Mouse (Mus musculus) c-Kit-positive CD71-negative TER-119-negative erythroid progenitor cells, embryonic 14.5 days (primary cell): ENCODE results near the gene Kcnh3.
"Not testable (repeated sequence)": the region's sequence is repeated elsewhere in the genome, so short reads cannot be mapped to it uniquely, and the experiment has no call there.

Source experiments
- DNase-seq: peaks from one replicate; pipeline ENCODE4 v3.0.0-alpha.2; 2013; ENCODE audit warnings: low read depth

The Kcnh3 gene

GRCm38 (mm10) chr15:99240129-99240528, 15.5 kb downstream of the Kcnh3 start:
- DNase-seq: no peak

DNA sequence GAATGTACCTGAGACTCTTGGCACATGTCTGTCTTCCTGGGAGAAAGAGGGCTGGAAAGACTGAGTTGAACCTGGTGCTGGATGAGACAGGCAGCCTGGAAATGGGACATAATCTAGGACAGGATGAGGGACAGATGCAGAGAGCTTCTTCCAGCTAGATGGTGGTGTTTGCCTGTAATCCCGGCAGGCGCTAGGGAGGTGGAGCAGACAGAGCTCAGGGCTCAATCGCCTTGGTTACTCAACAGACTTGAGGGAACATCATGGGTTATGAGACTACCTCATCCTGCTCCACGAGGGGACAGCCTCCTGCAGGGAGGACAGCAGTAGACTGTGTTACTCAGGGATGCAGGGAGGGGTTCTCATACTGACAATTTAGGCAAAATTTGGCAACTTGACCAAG, 16.6 kb downstream of the Kcnh3 start:
- DNase-seq: no peak

GRCm38 (mm10) chr15:99242045-99242444, 17.4 kb downstream of the Kcnh3 start:
- no peak for DNase-seq

GRCm38 (mm10) chr15:99246736-99247135, 22.1 kb downstream of the Kcnh3 start:
- not testable (repeated sequence) for DNase-seq

GRCm38 (mm10) chr15:99248972-99249371, 24.3 kb downstream of the Kcnh3 start:
- no peak for DNase-seq

- no peak for DNase-seq
These were observed 25.3 kb downstream of the Kcnh3 start for GRCm38 (mm10) chr15:99249938-99250337.

- DNase-seq: not testable (repeated sequence)
These were observed 26.4 kb downstream of the Kcnh3 start for GRCm38 (mm10) chr15:99251111-99251510.

GRCm38 (mm10) chr15:99251626-99252380, 27.1 kb downstream of the Kcnh3 start, which contains the start of gene Mcrs1:
TSS of gene Mcrs1 (minus strand) at chr15:99251961.
- peak; percentile 98 for DNase-seq

DNA sequence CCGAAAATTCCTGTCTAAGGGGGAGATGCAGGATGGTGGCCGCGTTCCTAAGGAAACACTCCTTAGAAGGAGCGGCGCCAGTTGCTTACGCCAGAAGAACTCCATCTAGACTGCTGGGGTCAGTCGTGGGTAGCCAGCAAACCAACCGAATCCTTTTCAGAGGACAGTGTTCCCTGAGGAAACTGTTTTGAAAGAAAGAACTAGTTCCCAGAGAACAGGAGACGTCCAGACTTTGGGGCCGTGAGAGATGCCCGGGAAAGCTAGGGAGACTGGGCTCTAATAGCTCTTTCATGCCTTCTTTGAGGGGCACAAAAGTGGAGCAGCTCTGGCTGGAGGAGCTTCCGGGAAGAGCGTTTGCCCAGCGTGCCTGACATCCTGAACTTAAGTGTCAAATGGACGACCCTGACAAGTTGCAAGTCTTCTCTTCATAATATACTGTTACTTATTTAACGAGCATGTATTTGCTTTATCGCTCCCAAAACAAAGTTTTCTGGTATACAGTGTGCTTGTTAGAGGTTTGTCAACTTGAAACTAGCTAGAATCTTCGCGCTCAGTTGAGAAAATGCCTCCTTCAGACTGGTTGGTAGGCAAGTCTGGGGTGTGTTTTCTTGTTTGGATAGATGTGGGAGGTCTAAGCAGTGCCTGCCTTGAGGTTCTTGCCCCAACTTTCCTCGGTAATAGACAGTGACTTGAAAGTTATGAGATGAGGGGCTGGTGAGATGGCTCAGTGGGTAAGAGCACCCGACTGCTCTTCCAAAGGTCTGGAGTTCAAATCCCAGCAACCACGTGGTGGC, 27.9 kb downstream of the Kcnh3 start:
- DNase-seq: peak; percentile 9

GRCm38 (mm10) chr15:99253175-99253479, 28.5 kb downstream of the Kcnh3 start:
- not testable (repeated sequence) for DNase-seq

DNA sequence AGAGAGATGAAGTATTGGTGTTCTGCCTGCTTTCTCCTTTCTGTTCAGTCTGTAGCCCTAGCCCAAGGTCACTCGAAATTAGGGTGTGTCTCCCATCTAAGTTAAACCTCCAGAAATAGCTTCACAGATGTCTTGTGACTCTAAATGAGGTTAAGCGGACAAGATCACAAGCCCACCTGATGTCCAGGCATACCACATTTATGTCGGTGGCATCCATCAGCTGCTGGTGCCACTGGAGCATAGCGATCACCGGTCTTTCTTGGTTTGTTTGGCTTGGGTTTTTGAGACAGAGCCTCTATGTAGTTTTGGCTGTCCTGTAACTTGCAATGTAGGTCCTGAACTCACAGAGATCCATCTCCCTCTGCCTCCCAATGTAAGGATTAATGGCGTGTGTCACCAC, 29.1 kb downstream of the Kcnh3 start:
- no peak for DNase-seq

GRCm38 (mm10) chr15:99254477-99255005, 29.9 kb downstream of the Kcnh3 start:
- DNase-seq: no peak

DNA sequence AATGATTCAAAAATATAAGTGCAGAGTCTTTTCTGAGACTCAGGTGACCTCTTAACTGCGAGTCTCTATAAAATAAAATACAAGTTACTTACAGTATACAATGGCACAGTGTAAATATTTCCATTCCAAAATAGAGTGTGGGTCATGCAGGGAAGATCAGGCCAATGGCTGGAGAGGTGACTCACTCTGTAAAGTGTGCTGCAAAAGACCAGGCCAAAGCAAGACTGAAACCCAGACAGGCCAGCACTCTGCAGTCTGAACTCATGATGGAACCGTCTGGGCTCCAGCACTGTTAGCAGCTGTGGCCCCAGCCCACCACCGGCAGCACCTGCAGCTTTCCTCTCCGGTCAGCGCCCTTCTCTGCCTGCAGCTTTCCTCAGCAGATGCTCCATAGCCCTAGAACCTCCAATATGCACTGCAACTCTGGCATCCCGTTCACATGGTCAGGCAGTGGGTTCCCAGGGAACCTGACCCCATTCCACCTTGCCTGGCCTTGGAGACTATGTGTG, 30.6 kb downstream of the Kcnh3 start:
- no peak for DNase-seq

DNA sequence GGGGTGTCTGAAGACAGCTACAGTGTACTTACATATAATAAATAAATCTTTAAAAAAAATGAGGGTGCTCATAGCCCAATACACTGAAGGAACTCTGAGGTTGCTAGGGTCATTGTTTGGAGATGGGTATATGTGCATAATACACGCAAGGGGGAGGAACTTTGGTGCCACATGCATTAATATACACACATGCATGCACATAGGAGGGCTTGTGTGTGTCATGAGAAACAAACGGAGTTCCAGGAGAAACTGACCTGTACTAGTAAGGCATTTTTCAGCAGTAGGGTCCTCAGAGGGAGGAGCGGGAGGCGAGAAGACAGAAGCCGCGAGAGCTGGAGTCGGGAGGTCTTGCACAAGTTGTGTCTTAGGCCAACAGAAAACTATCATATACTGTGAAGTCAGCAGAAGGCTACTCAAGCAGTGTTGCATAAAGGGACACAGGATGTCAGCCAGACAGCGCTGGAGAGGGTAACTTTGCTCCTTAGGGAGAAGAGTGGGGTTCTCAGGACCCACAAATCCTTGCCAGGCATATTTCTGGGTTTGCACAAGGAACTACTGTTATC, 34.6 kb downstream of the Kcnh3 start:
- DNase-seq: no peak

DNA sequence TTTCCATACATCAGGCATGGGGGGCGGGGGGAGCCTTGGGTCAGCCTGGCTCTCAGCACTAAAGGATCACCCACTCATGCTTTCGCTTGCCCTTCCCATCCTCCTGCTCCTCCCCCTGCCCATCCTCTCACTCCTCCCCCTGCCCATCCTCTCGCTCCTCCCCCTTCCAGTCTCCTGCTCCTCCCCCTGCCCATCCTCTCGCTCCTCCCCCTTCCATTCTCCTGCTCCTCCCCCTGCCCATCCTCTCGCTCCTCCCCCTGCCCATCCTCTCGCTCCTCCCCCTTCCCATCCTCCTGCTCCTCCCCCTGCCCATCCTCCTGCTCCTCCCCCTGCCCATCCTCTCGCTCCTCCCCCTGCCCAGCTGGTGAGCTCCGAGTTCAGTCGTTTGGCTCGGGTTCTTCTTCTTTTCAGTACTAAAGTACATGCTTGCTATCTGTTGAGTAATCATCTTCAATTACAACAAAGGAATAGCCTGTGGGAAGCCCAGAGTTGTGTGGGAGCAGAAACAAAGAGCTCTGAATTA, 35.1 kb downstream of the Kcnh3 start:
- DNase-seq: peak; percentile 62

DNA sequence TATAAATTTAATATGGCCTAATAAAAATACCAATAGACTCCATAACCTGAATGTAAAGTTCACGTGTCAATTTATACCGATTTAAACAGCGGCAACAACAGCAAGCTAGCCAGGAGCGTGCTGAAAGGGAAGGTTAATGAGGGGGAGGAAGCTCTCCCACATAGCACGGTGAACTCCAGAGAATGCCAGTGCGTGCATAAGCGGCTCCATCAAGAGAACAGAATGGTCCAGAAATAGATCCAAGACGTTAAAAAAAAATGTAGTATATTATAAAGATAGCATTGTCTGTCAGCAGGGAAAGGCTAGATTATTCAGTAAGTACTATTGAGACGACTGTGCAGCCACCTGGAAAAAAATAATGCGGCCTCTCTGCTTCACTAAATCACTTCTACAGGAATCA, 38.0 kb downstream of the Kcnh3 start:
- DNase-seq: no peak

DNA sequence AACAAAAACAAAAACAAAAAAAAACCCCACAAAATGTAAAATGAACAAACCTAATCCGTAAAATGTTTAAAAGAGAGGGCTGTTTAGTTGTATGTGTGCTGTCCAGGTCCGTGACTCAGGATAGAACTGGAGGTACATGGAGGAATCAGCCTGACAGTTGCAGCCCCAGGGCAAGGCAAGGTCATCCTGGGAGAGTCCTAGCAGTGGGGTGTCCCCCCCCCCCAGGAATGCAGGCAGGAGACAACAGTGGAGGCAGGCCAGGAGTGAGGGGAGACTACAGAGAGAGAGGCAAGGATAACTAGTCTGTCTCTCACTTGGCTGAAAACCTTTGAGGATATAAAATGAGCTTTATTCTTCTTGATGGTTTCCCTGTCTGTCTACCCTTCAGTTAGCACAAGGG, 39.7 kb downstream of the Kcnh3 start:
- DNase-seq: no peak

DNA sequence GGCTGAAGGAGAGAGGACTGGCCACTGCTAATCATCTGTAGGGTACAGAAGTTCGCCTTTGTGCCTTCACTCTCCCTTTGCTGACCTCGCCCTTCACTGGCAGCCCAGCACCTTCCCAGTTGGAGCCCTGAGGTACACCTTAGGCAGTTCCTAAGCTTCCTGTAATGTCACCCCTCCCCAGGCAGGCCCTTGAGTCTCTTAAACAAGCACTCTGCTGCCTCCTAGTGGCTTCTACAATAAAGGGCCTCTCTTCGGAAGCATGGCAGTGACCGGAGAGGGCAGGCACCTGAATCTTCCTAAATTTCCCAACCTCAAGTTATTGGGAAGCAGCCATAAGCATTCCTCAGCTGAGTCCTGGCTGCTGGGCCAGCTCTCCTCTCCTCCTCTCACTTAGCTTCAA, 41.0 kb downstream of the Kcnh3 start:
- DNase-seq: peak; percentile 70

DNA sequence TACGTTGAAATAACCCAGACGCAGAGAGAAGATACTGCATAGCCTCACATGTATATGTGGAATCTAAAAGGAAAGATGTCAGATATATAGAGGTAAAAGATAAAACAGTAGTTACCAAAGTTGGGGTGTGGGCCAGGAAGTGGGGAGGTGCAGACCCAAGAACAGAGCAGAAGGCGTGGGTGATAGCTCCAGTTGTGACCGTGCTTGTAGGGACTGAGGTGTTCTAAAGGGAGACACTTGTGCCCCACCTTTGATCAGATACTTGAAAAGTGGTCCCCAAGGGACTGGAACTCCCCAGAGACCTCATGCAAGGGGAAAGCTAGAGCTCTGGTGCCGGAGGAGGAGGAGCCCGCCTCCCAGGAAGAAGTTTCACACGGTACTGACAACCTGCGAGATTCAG, 51.4 kb downstream of the Kcnh3 start:
- DNase-seq: no peak

GRCm38 (mm10) chr15:99278271-99278670, 53.6 kb downstream of the Kcnh3 start:
- DNase-seq: no peak

- DNase-seq: no peak
These were observed 58.8 kb downstream of the Kcnh3 start for GRCm38 (mm10) chr15:99283456-99283855.

DNA sequence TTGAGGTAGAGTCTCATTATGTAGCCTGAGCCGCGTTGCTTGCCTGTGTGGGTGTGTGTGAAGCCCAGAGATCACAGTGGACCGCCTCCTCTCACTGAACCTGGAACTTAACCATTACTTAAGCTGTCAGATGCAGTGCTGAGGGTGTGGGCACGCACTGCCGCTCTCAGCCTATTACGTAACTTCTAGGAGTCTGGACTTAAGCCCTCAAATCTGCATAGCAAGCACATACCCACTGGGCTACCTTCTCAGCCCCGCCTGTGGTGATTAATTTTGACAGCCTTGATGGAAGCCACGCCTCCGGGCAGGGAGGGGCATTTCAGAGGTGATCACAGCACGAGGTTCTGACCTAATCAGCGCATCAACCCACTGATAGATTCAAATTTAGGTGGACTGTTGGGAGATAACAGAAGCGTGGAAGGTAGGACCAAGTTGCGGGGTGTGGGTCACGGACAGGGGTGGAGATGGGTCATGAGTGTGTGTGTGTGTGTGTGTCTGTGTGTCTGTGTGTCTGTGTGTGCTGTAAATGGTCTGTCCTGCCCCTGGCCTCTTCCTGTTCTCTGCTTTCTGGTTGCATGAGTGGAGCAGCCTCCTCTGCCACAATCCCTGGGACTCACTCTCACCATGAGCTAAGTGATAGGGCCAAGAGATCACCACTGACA, 60.0 kb downstream of the Kcnh3 start:
- peak; percentile 55 for DNase-seq
